Comparison of ENCODE assay signal across 12 mouse cellular contexts in the genomic region with DNA sequence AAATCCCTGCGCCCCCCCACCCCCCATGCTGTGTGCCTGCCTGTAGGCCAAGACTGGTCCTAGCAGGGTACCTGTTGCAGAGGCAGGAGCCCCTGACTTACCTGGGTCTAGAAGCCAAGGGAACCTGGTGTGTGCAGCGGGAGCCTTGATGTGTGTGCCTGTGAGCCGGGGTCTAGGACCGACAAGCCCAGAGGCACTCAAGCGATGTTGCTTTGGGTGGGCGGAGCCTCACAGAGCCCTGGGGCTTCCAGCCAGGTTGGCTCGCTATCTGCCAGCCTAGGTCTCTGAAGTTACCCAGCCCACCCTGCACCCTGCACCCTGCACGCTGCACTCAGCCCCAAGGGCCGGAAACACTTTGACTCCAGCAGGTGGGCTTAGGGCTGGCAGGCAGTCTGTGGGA. TPM values are rescaled to one million over a fixed set of nuclear protein-coding genes. Genes with fewer than 3 reads are reported as not detected.
A peak's percentile ranks its signal among the peaks of the same experiment; 100 is the strongest.
DNase-seq lines count a peak whose midpoint lies in the region; ATAC-seq lines count a peak whose summit lies in the region.
"Had no signal": no experiment of that assay in that cellular context is flagged by ENCODE, and none has a peak within 500 bp of the region (broad histone marks: within the 10 kb centered on the region; RNA-seq: fewer than 3 reads in every experiment).

No protein-coding gene starts in this region.

- no peaks in the 10 kb centered on the region for H3K9me3 ChIP-seq in intestine, embryonic 15.5 days
- H3K9me3 ChIP-seq in intestine, embryonic 16.5 days (ENCODE audit: control insufficient read depth, low read length): no peaks in the 10 kb centered on the region
- H3K9me3 ChIP-seq in neural tube, embryonic 13.5 days: no peaks in the 10 kb centered on the region
- no peaks in the 10 kb centered on the region for H3K9me3 ChIP-seq in neural tube, embryonic 15.5 days (replicated peaks)
- no peaks in the 10 kb centered on the region for H3K9me3 ChIP-seq in stomach, embryonic 16.5 days (replicated peaks; ENCODE audit: control insufficient read depth, low read length)
- H3K9me3 ChIP-seq: G1E had no signal

- peaks cover 11% of the 10 kb centered on the region; the same call in 1 of the 2 replicates for H3K4me1 ChIP-seq in intestine, embryonic 15.5 days (replicated peaks)
- peaks cover 11% of the 10 kb centered on the region for H3K4me1 ChIP-seq in intestine, embryonic 16.5 days (ENCODE audit: control insufficient read depth, insufficient read depth, low read length)
- peaks cover 20% of the 10 kb centered on the region for H3K4me1 ChIP-seq in neural tube, embryonic 13.5 days (replicated peaks)
- peaks cover 4% of the 10 kb centered on the region; the same call in 1 of the 2 replicates for H3K4me1 ChIP-seq in neural tube, embryonic 15.5 days
- no peaks in the 10 kb centered on the region for H3K4me1 ChIP-seq in stomach, embryonic 16.5 days (ENCODE audit: control insufficient read depth, insufficient read depth, low read length)

- ATAC-seq in intestine, embryonic 15.5 days: no peak
- no peak for ATAC-seq in intestine, embryonic 16.5 days
- 0 out of 2 replicates have a peak, but pooled peaks have one; percentile 26 for ATAC-seq in neural tube, embryonic 13.5 days (ENCODE audit: low read depth)
- ATAC-seq in neural tube, embryonic 15.5 days (ENCODE audit: low FRiP score): no peak
- ATAC-seq in stomach, embryonic 16.5 days (ENCODE audit: insufficient read depth, low FRiP score): peak; percentile 12; the same call in 1 of the 2 replicates

- no peaks in the 10 kb centered on the region for H3K27me3 ChIP-seq in intestine, embryonic 15.5 days (replicated peaks)
- H3K27me3 ChIP-seq in intestine, embryonic 16.5 days (replicated peaks; ENCODE audit: control insufficient read depth, insufficient read depth, low read length): no peaks in the 10 kb centered on the region
- H3K27me3 ChIP-seq in neural tube, embryonic 13.5 days: no peaks in the 10 kb centered on the region
- no peaks in the 10 kb centered on the region for H3K27me3 ChIP-seq in neural tube, embryonic 15.5 days (replicated peaks)
- no peaks in the 10 kb centered on the region for H3K27me3 ChIP-seq in stomach, embryonic 16.5 days (ENCODE audit: control insufficient read depth, insufficient read depth, low read length)

- 33% methylated on average over 9 of the region's 9 CpGs for WGBS in intestine, embryonic 15.5 days
- WGBS in intestine, embryonic 16.5 days: 24% methylated on average over 9 of the region's 9 CpGs
- WGBS in neural tube, embryonic 13.5 days: 28% methylated on average over 9 of the region's 9 CpGs
- WGBS in neural tube, embryonic 15.5 days: 28% methylated on average over 9 of the region's 9 CpGs
- 27% methylated on average over 9 of the region's 9 CpGs for WGBS in stomach, embryonic 16.5 days

- H3K27ac ChIP-seq in intestine, embryonic 15.5 days: no peak overlapping the region
- H3K27ac ChIP-seq in intestine, embryonic 16.5 days (ENCODE audit: low read length): no peak overlapping the region
- no peak overlapping the region for H3K27ac ChIP-seq in neural tube, embryonic 13.5 days (replicated peaks)
- H3K27ac ChIP-seq in neural tube, embryonic 15.5 days (replicated peaks): no peak overlapping the region
- no peak overlapping the region for H3K27ac ChIP-seq in stomach, embryonic 16.5 days (ENCODE audit: low read length)

- no peaks in the 10 kb centered on the region for H3K36me3 ChIP-seq in intestine, embryonic 15.5 days
- no peaks in the 10 kb centered on the region for H3K36me3 ChIP-seq in intestine, embryonic 16.5 days (ENCODE audit: control insufficient read depth, insufficient read depth, low read length)
- no peaks in the 10 kb centered on the region for H3K36me3 ChIP-seq in neural tube, embryonic 13.5 days
- no peaks in the 10 kb centered on the region for H3K36me3 ChIP-seq in neural tube, embryonic 15.5 days
- no peaks in the 10 kb centered on the region for H3K36me3 ChIP-seq in stomach, embryonic 16.5 days (ENCODE audit: control insufficient read depth, insufficient read depth, low read length)
- H3K36me3 ChIP-seq: G1E had no signal

- H3K4me3 ChIP-seq in intestine, embryonic 15.5 days (replicated peaks): no peak overlapping the region
- H3K4me3 ChIP-seq in intestine, embryonic 16.5 days (ENCODE audit: low read length): no peak overlapping the region
- H3K4me3 ChIP-seq in neural tube, embryonic 13.5 days: no peak overlapping the region
- no peak overlapping the region for H3K4me3 ChIP-seq in neural tube, embryonic 15.5 days (replicated peaks)
- no peak overlapping the region for H3K4me3 ChIP-seq in stomach, embryonic 16.5 days (replicated peaks; ENCODE audit: low read length)

- no peak overlapping the region for H3K9ac ChIP-seq in intestine, embryonic 15.5 days
- no peak overlapping the region for H3K9ac ChIP-seq in intestine, embryonic 16.5 days (ENCODE audit: low read depth, low read length)
- H3K9ac ChIP-seq in neural tube, embryonic 13.5 days: no peak overlapping the region
- H3K9ac ChIP-seq in neural tube, embryonic 15.5 days (replicated peaks): no peak overlapping the region
- H3K9ac ChIP-seq in stomach, embryonic 16.5 days (ENCODE audit: low read length): 0 out of 2 replicates have a peak overlapping the region, but pooled peaks have one; percentile 12

- peak; percentile 71 for DNase-seq in heart, postnatal 4 days
- DNase-seq in right cerebral cortex, postnatal 36 days (ENCODE audit: low spot score in 2 of 2): no peak
- DNase-seq in Muller cell, postnatal 12 days (ENCODE audit: inconsistent ontology term): no peak
- DNase-seq: thymus, postnatal 25 days had no signal

- 0 out of 2 replicates have a peak overlapping the region, but pooled peaks have one; percentile 22 for H3K4me2 ChIP-seq in intestine, embryonic 15.5 days (replicated peaks)
- H3K4me2 ChIP-seq in intestine, embryonic 16.5 days (ENCODE audit: low read depth, low read length): no peak overlapping the region
- no peak overlapping the region for H3K4me2 ChIP-seq in neural tube, embryonic 13.5 days
- no peak overlapping the region for H3K4me2 ChIP-seq in neural tube, embryonic 15.5 days
- no peak overlapping the region for H3K4me2 ChIP-seq in stomach, embryonic 16.5 days (ENCODE audit: low read depth, low read length)

RNA-seq across cellular contexts. Expression of gene Kcne1, which starts 0.5 kb away (rescaled TPM):
- 0.25 TPM in 1 of 2 replicates, not detected in the other for polyA plus RNA-seq in intestine, embryonic 15.5 days (2015; fragmentation: Nextera tagmentation; extraction: Ambion mirVana)
- not detected in 2 replicates for polyA plus RNA-seq in intestine, embryonic 16.5 days (2015; fragmentation: Nextera tagmentation; extraction: Ambion mirVana)
- 0.18 TPM in 1 of 2 replicates, not detected in the other for polyA plus RNA-seq in neural tube, embryonic 13.5 days (2015; fragmentation: Nextera tagmentation; extraction: Ambion mirVana)
- polyA plus RNA-seq in neural tube, embryonic 15.5 days (2015; fragmentation: Nextera tagmentation; extraction: Ambion mirVana): 0.05 and 0.09 TPM in 2 replicates
- total RNA-seq in heart, postnatal 4 days (2021): 100 to 1,000 TPM; 317 to 359 TPM
- polyA plus RNA-seq in stomach, embryonic 16.5 days (2015; fragmentation: Nextera tagmentation; extraction: Ambion mirVana): 0.92 and 1.6 TPM in 2 replicates
- total RNA-seq: left cerebral cortex, postnatal 10 days had no signal
- polyA plus RNA-seq: G1E; midbrain, embryonic 16.5 days had no signal

RNA-seq across cellular contexts. Expression of gene Fam243, which starts 37.5 kb away (rescaled TPM):
- not detected in 2 replicates for polyA plus RNA-seq in intestine, embryonic 15.5 days (2015; fragmentation: Nextera tagmentation; extraction: Ambion mirVana)
- not detected in 2 replicates for polyA plus RNA-seq in intestine, embryonic 16.5 days (2015; fragmentation: Nextera tagmentation; extraction: Ambion mirVana)
- polyA plus RNA-seq in neural tube, embryonic 13.5 days (2015; fragmentation: Nextera tagmentation; extraction: Ambion mirVana): not detected in 2 replicates
- polyA plus RNA-seq in neural tube, embryonic 15.5 days (2015; fragmentation: Nextera tagmentation; extraction: Ambion mirVana): not detected in 2 replicates
- total RNA-seq in heart, postnatal 4 days (2021): 1 to 10 TPM in 1 of 2 experiments, under 1 TPM in 1; 0.68 to 1.0 TPM
- not detected in 2 replicates for polyA plus RNA-seq in stomach, embryonic 16.5 days (2015; fragmentation: Nextera tagmentation; extraction: Ambion mirVana)
- total RNA-seq: left cerebral cortex, postnatal 10 days had no signal
- polyA plus RNA-seq: G1E; midbrain, embryonic 16.5 days had no signal

RNA-seq across cellular contexts. Expression of gene Smim11, which starts 57.6 kb away (rescaled TPM):
- polyA plus RNA-seq in intestine, embryonic 15.5 days (2015; fragmentation: Nextera tagmentation; extraction: Ambion mirVana): 110 and 128 TPM in 2 replicates
- polyA plus RNA-seq in intestine, embryonic 16.5 days (2015; fragmentation: Nextera tagmentation; extraction: Ambion mirVana): 98.0 and 101 TPM in 2 replicates
- 73.9 and 82.3 TPM in 2 replicates for polyA plus RNA-seq in neural tube, embryonic 13.5 days (2015; fragmentation: Nextera tagmentation; extraction: Ambion mirVana)
- polyA plus RNA-seq in neural tube, embryonic 15.5 days (2015; fragmentation: Nextera tagmentation; extraction: Ambion mirVana): 64.4 and 69.1 TPM in 2 replicates
- total RNA-seq in heart, postnatal 4 days (2021): 10 to 100 TPM; 43.6 to 44.9 TPM
- polyA plus RNA-seq in stomach, embryonic 16.5 days (2015; fragmentation: Nextera tagmentation; extraction: Ambion mirVana): 120 and 153 TPM in 2 replicates

Comparison
In these comparisons a context has a peak if more than half of its experiments do, and no peak if none do; other contexts are left out.
1. ATAC-seq: peak in neural tube, embryonic 13.5 days (single experiment) and stomach, embryonic 16.5 days (single experiment); none in intestine, embryonic 15.5 days (single experiment), intestine, embryonic 16.5 days (single experiment) and neural tube, embryonic 15.5 days (single experiment).